Mouse (Mus musculus): ENCODE data around the gene Zfp383.
"Not testable (repeated sequence)": the region's sequence is repeated elsewhere in the genome, so short reads cannot be mapped to it uniquely, and the experiment has no call there.

Gene Zfp383

DNA sequence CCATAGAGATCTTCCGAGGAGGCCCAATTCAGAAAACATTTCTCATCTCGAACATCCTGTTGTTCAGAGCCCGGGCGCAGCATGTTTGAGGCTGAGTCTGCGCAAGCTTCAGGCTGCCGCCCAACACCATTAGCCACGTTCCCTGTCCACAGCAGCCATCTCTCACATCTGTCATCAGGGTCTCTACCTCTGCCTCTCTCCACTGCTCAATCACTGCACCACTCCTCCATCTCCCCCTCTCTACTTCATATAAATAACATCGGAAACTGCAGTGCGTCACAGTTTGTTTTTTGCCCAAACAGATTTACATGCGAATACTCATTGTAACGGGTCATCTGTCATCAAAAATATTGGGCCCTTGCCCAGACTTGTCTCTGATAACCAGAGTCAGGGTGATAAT is 33.0 kb downstream of the Zfp383 start:
- no peak for DNase-seq (ENCODE audit: low read depth)

- no peak for DNase-seq (ENCODE audit: low read depth)
These were observed 34.7 kb downstream of the Zfp383 start for GRCm38 (mm10) chr7:29942740-29943139.

GRCm38 (mm10) chr7:29943720-29944119 is 35.7 kb downstream of the Zfp383 start:
- DNase-seq (ENCODE audit: low read depth), result no peak

- DNase-seq (ENCODE audit: low read depth), result no peak
These were observed 36.2 kb downstream of the Zfp383 start for GRCm38 (mm10) chr7:29944201-29944600.

- no peak for DNase-seq (ENCODE audit: low read depth)
These were observed 45.1 kb downstream of the Zfp383 start for GRCm38 (mm10) chr7:29953086-29953485.

GRCm38 (mm10) chr7:29953513-29954401 is 45.7 kb downstream of the Zfp383 start, which contains the start of gene Zfp74:
Gene Zfp74, minus strand, starts transcription at chr7:29954089.
- DNase-seq (ENCODE audit: low read depth), result peak; percentile 82

DNA sequence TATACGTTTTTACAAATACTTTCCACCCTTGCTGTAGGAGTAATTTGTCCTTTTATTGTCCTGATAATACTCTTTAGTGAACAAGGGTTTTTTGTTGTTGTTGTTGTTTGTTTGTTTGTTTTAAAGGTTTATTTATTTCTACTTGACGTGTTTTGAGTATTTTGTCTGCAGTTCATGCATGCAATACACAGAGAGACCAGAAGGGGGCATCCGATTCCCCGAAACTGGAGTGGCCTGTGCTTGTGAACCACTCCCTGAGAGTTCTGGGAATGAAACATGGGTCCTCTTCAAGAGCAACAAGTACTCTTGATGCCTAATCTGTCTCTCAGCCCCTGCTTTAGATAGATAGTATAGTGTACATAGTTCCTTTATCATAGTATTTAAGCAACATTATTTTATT is 46.7 kb downstream of the Zfp383 start:
- peak; percentile 65 for DNase-seq (ENCODE audit: low read depth)

GRCm38 (mm10) chr7:29956257-29956656 is 48.2 kb downstream of the Zfp383 start:
- no peak for DNase-seq (ENCODE audit: low read depth)

- DNase-seq (ENCODE audit: low read depth), result no peak
These were observed 50.2 kb downstream of the Zfp383 start for GRCm38 (mm10) chr7:29958125-29958724.

- DNase-seq (ENCODE audit: low read depth), result no peak
These were observed 51.0 kb downstream of the Zfp383 start for GRCm38 (mm10) chr7:29959004-29959403.

- not testable (repeated sequence) for DNase-seq (ENCODE audit: low read depth)
These were observed 57.2 kb downstream of the Zfp383 start for GRCm38 (mm10) chr7:29965115-29965810.

Measured in naive thymus-derived CD4-positive, alpha-beta T cell, adult 2 months (primary cell).